Mouse (Mus musculus) kidney, adult 11 months (tissue): ENCODE measurements around the gene Dnah5.

ENCODE experiments used
- DNase-seq: peaks from one replicate; pipeline ENCODE4 v3.0.0; 2022

Gene Dnah5

DNA sequence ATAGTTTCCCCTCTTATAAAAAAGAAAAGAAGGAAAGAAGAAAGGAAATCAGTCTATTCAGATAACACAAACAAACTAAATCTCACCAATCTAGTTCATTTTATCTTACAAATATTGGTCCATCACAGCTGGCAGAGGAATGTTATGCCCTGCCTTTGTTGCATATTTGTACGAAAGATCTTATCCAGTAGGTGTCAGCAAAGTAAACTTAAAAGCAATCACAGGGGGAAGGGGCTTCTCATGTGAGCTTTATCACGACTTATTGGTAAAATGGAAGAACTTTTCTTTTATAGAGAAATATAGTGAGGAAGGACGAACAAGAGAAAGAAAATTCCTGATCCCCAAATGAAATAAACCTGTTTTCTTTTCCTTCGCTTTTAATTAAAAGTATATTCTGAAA is 299.3 kb downstream of the Dnah5 start:
- DNase-seq = no peak

DNA sequence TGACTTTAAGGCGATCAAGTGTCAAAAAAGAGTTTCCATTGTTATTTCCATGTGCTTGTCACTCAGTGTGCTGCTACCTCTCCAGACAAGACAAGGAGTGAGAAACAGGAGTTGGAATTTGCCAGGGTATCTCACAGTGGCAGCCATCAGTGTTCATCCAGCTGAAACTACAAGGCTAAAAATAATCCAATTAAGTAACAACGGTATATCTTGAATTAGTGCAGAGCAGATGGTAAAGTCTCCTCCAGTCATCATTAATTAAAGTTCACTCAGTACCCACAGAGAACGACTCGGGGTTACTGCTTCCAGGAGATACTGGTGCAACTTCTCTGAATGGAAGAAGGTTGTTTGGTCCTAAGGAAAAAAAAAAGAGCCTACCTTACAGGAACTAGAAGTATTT is 311.6 kb downstream of the Dnah5 start:
- DNase-seq = no peak
